Mouse (Mus musculus): ENCODE data around the gene Padi1.

Padi1 gene

GRCm38 (mm10) chr4:140868484-140869190 lies 23.1 kb upstream of the Padi1 start:
- in situ Hi-C loops (cut with MboI; ENCODE audit: low sequenced_read_pairs): no loop called here

DNA sequence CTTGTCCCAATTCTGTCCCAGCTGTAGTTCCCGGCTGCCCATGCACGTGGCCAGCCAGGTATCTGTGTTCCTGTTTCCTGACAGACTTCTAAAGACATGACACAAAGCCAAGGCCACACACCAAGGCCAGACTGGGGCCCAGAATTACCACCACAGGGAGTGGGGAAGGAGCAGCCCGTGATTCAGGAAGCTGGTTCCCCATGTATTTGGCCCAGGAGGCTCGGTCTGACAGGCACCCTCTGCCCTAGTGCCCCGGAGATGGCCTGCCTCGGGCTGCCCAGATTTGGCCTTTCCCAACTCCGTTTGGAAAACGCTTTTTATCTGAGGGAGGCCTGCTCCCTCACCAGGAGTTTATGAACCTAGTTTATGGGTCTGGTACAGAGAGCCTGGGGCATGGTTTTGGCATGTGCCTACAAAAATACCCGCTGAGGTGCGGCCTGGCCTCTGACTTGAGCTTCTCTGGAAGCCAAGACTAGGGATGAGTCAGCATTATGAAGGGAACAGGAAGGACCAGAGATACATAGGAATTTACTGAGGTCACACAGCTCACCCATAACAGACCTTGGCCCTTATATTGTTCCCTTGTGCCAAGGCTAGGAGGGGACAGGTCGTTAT lies 16.6 kb upstream of the Padi1 start:
- in situ Hi-C loops (cut with MboI; ENCODE audit: low sequenced_read_pairs): no loop called here

- in situ Hi-C loops (cut with MboI; ENCODE audit: low sequenced_read_pairs): no loop called here
Observed at GRCm38 (mm10) chr4:140860767-140861147, 15.2 kb upstream of the Padi1 start.

DNA sequence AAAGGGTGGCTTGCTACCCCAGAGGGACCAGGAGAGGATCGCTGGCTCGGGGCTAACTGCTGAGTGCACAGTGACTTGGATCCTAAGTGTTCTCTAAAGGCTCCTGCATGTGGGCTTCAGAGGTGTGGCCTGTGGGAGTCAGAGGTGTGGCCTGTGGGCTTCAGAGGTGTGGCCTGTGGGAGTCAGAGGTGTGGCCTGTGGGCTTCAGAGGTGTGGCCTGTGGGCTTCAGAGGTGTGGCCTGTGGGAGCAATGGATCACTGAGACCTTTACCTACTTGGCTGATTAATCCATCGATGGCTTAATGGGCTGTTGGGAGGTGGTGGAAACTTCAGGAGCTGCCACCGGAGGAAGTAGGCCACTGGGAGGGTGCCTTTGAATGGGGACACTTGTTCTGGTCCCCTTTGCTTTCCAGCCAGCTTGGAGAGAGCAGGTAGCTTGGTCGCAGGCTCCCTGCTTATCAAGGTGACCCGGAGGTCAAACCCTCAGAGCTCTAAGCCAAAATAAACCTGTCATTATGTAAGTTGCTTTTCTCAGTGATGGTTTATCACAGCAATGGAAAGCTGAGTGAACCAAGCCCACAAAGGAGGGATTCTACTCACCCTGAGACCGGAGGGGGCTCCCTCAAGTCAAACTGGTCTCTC lies 14.7 kb upstream of the Padi1 start:
- in situ Hi-C loops (cut with MboI; ENCODE audit: low sequenced_read_pairs): no loop called here

GRCm38 (mm10) chr4:140859291-140859690 lies 13.7 kb upstream of the Padi1 start:
- in situ Hi-C loops (cut with MboI; ENCODE audit: low sequenced_read_pairs): no loop called here

DNA sequence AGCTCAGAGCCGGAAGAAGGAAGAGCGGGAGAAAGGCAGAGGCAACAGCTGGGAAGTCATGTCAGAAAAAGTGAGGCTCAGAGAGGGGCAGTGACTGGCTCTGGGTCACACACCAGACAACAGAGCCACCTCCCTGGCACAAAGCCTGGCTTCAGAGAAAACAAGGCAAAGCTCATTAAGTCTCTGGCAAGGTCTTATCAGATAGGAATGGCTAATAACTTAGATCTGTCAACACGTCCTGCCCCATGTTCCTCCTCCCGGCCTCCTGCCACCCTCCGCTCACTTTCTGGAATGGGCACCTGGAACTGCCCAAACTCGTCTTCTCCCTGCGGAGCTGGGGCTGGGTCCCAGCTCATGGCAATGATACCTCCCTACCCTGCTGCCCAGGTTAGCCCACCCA lies 12.2 kb upstream of the Padi1 start:
- in situ Hi-C loops (cut with MboI; ENCODE audit: low sequenced_read_pairs): no loop called here

DNA sequence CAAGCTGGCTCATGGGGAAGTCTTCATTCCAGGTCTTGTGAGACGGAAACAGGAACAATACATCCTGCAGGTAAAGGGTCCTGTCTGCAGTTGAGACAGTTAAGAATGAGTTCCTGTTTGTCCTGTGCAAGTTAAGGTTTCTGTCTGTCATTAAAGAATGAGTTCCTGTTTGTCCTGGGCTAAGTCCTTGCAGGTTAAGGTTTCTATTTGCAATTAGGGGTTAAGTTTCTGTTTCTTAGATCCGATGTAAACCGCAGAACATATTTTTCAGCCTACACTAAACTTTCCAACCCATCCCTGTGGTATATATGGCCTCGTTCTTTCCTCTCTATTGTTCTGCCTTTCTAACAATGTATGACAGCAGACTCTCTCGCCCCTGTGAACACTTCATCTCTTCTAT lies 11.5 kb upstream of the Padi1 start:
- in situ Hi-C loops (cut with MboI; ENCODE audit: low sequenced_read_pairs): no loop called here

DNA sequence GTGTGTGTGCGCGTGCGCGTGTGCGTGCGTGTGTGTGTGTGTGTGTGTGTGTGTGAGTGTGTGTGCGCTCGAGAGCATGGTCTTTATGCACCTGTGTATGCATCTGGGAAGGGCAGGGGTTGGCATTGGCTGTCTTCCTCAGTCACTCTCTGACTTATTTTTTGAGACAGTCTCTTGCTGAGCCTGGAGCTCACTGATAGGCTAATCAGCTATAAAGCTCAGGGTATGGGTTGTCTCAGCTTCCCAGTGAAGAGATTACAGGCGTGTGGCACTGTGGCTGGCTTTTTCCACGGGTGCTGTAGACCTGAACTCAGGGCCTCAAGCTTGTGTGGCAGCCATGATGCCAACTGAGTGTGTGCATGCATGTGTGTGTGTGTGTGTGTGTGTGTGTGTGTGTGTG lies 9.6 kb upstream of the Padi1 start:
- in situ Hi-C loops (cut with MboI; ENCODE audit: low sequenced_read_pairs): no loop called here

DNA sequence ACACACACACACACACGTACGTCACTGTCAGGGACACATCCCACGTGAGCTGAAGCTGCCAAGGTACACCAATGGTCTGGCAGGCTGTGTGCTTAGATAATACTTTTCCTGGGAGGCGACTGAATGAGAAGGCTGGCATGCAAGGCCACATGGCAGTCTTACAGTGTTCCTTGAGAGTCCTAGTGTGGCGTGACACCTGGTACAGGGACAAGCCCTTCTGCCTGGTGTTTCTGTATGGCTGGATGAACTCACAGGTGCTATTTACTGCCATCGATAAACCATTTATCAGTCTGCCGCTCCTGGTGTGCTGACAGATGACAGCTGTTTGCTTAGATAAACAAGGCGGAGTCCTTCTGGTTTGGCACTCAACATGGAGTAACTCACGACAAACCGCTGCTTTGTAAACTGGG lies 8.9 kb upstream of the Padi1 start:
- in situ Hi-C loops (cut with MboI; ENCODE audit: low sequenced_read_pairs): no loop called here

- in situ Hi-C loops (cut with MboI; ENCODE audit: low sequenced_read_pairs): no loop called here
Observed at GRCm38 (mm10) chr4:140853626-140854025, 8.0 kb upstream of the Padi1 start.

DNA sequence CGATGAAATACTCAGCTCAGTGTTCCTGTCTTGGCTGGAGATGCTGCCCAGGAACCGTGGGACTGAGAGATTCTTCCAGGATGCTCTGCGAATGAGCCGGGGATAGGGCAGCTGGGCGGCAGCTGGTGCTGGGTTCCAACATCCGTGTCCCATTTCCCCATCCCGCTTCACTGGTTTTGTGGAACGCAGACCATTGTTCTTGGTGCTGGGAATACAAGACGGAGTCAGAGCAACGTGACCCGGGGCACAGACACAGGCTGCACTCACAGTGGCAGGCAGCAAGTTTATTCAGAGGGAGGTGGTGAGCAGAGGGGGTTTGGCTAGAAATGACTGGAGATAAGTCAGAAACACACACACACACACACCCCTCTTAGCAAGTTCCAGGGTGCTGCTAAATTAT lies 3.7 kb upstream of the Padi1 start:
- in situ Hi-C loops (cut with MboI; ENCODE audit: low sequenced_read_pairs): no loop called here

- in situ Hi-C loops (cut with MboI; ENCODE audit: low sequenced_read_pairs): no loop called here
Observed at GRCm38 (mm10) chr4:140844991-140845390, 587 bp downstream of the Padi1 start.

DNA sequence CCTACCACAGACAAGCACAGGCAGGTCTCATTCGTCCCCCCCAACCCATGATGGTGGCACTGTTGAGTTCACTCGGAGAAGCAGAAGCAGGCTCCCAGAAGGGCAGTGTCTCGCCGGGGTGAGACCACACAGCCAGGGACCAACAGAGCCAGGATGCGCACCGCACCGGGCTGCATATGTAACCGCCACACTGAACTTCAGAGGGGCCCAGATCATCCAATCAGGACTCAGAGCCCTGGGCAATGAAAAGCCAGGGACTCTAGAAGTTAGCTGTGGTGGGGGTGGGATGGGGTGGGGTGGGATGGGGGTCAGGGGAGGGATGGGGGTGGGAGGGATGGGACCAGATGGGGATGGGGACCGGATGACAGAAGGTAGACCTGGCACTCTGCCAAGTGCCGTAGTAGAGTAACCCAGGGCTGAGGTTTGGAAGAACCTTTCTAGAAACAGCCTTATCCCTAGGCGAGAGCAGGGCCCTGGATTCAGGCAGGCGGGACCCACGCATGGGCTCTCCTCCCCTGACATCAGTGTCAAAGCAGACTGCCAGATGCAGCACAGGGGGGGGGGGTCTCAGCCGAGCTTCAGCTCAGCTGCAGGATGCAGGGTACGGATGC lies 1.8 kb downstream of the Padi1 start:
- in situ Hi-C loops (cut with MboI; ENCODE audit: low sequenced_read_pairs): no loop called here

DNA sequence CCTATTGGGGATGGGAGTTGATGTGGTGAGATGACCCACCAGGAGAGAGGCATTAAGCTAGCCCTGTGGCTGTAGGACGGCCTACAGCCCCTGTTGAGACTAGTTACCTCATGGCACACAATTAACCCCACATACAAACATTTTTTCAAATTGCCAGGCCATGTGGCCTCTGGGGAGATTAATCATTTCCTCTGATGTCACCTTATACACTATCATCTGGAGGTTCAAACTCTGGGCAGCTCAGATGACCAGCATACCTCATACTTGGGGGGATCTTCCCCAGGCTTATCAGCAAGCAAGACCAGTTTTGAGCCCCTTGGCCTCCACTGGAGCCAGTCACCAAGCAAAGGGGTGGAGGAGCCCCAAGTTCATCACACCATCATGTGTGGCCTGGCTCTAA lies 2.7 kb downstream of the Padi1 start:
- in situ Hi-C loops (cut with MboI; ENCODE audit: low sequenced_read_pairs): no loop called here

DNA sequence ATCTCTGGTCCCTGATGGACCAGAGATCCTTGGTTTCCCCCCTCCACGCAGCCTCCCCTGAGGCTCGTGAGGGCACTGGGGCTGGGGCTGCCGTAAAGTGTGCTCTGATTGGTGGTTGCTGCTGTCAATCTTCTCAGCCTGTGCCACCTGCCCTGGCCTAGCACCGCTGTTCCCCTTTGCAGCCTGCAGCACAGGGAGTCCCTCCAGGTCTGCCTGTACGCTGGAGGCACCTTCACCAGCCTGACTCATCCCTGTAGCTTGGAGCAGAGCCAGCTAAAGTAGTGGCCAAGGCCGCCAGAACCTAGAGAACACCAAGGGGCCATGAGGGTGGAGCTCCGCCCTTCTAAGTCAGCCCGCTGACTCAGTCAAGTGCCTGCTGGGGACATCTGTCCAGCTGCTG lies 7.7 kb downstream of the Padi1 start:
- in situ Hi-C loops (cut with MboI; ENCODE audit: low sequenced_read_pairs): no loop called here

DNA sequence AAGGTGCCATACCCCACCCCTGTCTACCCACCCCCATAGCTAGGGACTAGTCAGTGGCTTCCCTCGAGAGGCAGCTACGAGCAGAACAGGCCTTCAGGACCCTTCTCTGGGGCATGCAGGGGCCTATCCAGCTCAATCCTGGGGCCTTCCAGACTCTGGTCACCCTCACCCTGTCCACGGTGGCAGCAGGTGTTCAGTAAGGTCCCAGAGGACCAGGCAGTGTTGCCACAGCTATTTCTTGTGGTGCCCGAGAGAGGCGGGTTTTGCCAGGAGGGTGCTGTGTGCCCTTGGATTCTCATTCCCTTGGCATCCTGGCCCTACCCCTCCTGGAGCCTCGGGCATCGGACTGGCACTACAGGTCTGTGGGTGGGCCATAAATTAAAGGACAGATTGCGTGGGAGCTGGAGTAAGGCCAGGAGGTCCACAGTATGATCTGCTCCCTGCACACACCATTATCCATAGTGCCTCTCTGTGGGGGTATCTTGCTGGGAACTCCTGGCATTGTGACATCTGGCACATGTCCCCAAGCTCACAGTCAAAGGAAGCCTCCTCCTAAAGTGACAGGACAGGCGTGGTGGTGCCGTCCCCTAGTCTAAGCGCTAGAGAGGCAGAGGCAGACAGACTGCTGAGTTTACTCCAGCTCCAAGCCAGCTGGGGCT lies 9.2 kb downstream of the Padi1 start:
- in situ Hi-C loops (cut with MboI; ENCODE audit: low sequenced_read_pairs): no loop called here

- in situ Hi-C loops (cut with MboI; ENCODE audit: low sequenced_read_pairs): no loop called here
Observed at GRCm38 (mm10) chr4:140835682-140836081, 9.9 kb downstream of the Padi1 start.

DNA sequence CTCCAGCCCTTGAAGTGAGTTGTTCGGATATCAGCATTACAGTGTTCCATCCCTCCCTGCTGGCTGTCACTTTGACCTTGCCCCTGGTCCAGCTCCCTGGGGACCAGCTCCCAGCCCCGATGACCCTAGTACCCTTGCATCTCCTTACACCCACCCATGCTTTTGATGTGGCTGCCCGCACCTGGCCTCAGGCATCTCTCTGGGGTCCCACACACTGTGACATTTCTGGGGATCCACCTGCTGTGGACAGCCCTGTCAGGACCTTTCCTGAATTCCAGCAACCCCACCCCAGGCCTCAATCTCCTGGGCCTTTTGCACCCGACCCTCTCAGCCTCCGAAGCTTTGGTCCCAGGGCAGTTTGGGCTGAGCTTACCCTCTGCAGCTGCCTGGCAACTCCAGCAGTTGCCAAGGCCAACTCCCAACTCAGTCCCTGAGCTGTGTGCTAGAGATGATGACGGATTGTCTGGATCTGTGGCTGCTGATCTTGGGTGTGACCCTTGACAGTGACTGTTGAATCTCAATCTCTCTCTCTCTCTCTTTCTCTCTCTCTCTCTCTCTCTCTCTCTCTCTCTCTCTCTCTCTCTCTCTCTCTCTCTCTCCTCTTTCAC lies 11.1 kb downstream of the Padi1 start:
- in situ Hi-C loops (cut with MboI; ENCODE audit: low sequenced_read_pairs): no loop called here

DNA sequence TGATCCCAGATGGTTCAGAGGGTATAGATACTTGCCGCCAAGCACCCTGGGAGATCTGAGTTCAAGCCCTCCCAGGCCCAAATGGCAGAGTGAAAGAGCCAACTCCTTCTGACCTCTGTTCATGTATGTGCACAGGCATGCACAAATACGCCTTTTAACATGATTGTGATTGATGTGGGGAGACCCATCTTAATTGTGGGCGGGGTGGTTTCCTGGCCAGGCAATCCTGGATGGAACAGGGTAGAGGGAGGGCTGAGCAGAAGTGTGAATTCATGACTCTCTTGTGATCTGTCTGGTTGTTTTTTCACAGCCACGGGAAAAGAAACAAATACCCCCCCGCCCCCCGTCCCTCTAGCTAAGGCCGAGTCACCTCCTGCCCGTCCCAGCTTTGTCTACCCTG lies 12.8 kb downstream of the Padi1 start:
- in situ Hi-C loops (cut with MboI; ENCODE audit: low sequenced_read_pairs): no loop called here

DNA sequence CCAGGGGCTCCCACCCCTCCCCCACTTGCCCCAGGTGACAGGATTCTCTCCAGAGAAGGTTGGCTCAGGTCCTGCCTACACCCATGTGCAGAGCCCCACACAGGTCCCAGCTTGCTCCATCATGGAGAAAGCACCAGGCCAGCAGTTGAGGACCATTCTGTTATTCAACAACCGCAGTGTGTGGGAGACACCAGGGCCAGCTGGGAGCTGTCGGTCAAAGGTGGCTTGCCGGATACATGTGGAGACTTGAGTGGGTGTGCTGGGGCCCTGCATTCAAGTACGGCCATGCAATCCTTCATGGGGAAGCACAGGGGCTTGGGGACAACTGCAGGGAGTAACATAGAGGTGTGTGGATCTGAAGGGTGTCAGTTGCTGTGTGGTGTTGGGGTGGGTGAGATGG lies 13.8 kb downstream of the Padi1 start:
- in situ Hi-C loops (cut with MboI; ENCODE audit: low sequenced_read_pairs): no loop called here

- in situ Hi-C loops (cut with MboI; ENCODE audit: low sequenced_read_pairs): no loop called here
Observed at GRCm38 (mm10) chr4:140827237-140827636, 18.3 kb downstream of the Padi1 start.
